Mouse (Mus musculus) megakaryocyte, embryonic 14.5 days (primary cell): ENCODE data around the gene Galnt17.

Experiments
- FLI1 ChIP-seq: IDR thresholded peaks from 2 replicates; pipeline ENCODE4 v1.6.1; 2012; ENCODE audit warnings: low read length, inconsistent platforms, mixed read lengths
- GATA1 ChIP-seq: IDR thresholded peaks from 3 replicates; pipeline ENCODE4 v1.6.1; 2012; ENCODE audit warnings: mixed read lengths, low read length, inconsistent platforms, borderline replicate concordance

DNA sequence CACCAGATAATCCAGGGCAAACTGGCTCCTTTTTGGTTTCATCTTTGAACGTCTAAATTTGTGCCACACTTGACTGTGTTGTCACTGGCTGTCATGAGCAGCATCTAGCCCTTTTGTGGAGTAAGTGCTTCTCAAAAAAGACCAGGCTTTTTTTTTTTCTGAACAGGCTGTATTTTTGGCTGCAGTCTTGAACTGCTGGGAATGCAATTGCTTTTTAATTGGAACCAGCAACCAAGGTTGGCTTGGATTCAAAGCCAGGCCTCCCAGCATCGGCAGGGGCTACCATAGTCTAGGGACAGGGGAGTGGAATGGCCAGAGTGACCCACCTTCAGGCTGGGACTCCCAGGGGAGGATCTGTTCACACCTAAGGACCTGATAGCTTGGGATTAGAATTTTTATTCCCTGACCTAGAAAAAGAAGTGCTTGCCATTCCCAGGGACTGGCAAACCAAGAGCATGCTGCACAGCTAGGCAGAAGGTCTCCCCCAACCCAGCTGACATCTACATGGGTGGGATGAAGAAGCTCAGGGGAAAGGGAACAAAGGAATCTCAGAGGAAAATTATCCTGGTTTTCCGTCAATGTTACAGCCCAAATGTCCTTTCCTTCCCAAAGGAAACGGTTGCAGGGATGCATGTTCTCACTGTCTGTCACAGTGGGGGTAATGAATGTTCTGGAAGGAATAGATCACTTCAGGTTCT, 369.2 kb downstream of the Galnt17 start:
- no peak for TF ChIP-seq FLI1
- no peak for TF ChIP-seq GATA1
